Mouse (Mus musculus) liver, embryonic 14.5 days (tissue): Measurements from ENCODE around the gene Olfr1137. TPM values are rescaled to one million over a fixed set of nuclear protein-coding genes. Genes with fewer than 3 reads are reported as not detected.

Experiments used
- ATAC-seq: fragments of 200-750 bp; cut with Nextera tagmentation; 2 replicates; pipeline ENCODE4 v1.8.0; 2017; ENCODE audit warnings: moderate number of reproducible peaks, mild to moderate bottlenecking, moderate library complexity; ENCODE audit not compliant: insufficient read depth
- DNase-seq, 3 experiments: peaks; one replicate each; pipeline ENCODE4 v3.0.0-alpha.2; 2012 to 2013; ENCODE audit warnings: low read depth in 3 of 3, low spot score in 3 of 3
- H3K27ac ChIP-seq: fragments of 300-500 bp; sonication (generic); 2 replicates; pipeline ENCODE4 v1.5.1; 2014; ENCODE audit warnings: moderate library complexity, mild to moderate bottlenecking, control low read depth, inconsistent platforms
- H3K27me3 ChIP-seq: fragments of 300-500 bp; sonication (generic); 2 replicates; pipeline ENCODE4 v1.6.1; 2014; ENCODE audit warnings: mild to moderate bottlenecking, low read length, moderate library complexity; ENCODE audit not compliant: control insufficient read depth, insufficient read depth
- H3K36me3 ChIP-seq: fragments of 300-500 bp; sonication (generic); replicated peaks from 2 replicates; pipeline ENCODE4 v1.6.1; 2014; ENCODE audit warnings: low read depth; ENCODE audit not compliant: control insufficient read depth, insufficient read depth
- H3K4me1 ChIP-seq, 2 experiments: fragments of 200-500 bp in 1 of 2; fragments of 300-500 bp in 1 of 2; sonication (generic) in 1 of 2; replicated peaks; 2 replicates each; pipeline ENCODE4 v1.6.1; 2012 to 2014; ENCODE audit warnings: antibody characterized with exemption in 1 of 2, inconsistent platforms in 1 of 2, low read length in 1 of 2; ENCODE audit not compliant: control insufficient read depth in 2 of 2, insufficient read depth in 2 of 2
- H3K4me2 ChIP-seq: fragments of 300-500 bp; sonication (generic); 2 replicates; pipeline ENCODE4 v1.6.1; 2014; ENCODE audit warnings: low read depth, mild to moderate bottlenecking, control low read depth, moderate library complexity
- H3K4me3 ChIP-seq, 2 experiments: fragments of 200-500 bp in 1 of 2; fragments of 300-500 bp in 1 of 2; sonication (generic) in 1 of 2; 2 replicates each; pipeline ENCODE4 v1.5.1; 2012 to 2014; ENCODE audit warnings: low read depth in 2 of 2, low read length in 2 of 2, mild to moderate bottlenecking in 2 of 2, control low read depth in 1 of 2, inconsistent platforms in 1 of 2, moderate library complexity in 1 of 2; ENCODE audit not compliant: insufficient read depth in 1 of 2
- H3K9ac ChIP-seq: fragments of 300-500 bp; sonication (generic); replicated peaks from 2 replicates; pipeline ENCODE4 v1.6.1; 2014; ENCODE audit warnings: mild to moderate bottlenecking, control low read depth, moderate library complexity
- H3K9me3 ChIP-seq: fragments of 300-500 bp; sonication (generic); 2 replicates; pipeline ENCODE4 v1.6.1; 2016; ENCODE audit warnings: low read length, mixed read lengths; ENCODE audit not compliant: control insufficient read depth
- CTCF ChIP-seq: IDR thresholded peaks from 2 replicates; pipeline ENCODE4 v1.5.1; 2016; ENCODE audit warnings: antibody characterized with exemption, low read depth, control low read depth
- EP300 ChIP-seq: IDR thresholded peaks from 2 replicates; pipeline ENCODE4 v1.6.1; 2016; ENCODE audit warnings: antibody characterized with exemption, low read depth
- WGBS: fragments of 180-500 bp; shearing (Covaris S2); extraction: QIAGEN DNeasy Blood & Tissue Kit; methylation state at CpG from one replicate; pipeline ENCODE4 v1.1.7; 2014; ENCODE audit not compliant: insufficient replicate concordance; 5-methylcytosine and 5-hydroxymethylcytosine counted together
- polyA plus RNA-seq, 2 experiments: library from polyadenylated mRNA; depleted of rRNA in 1 of 2; stranded (reverse) in 1 of 2; unstranded in 1 of 2; fragments of >200 nt; fragmentation: Nextera tagmentation in 1 of 2; extraction: Ambion mirVana in 1 of 2; gene quantifications; 2 replicates each; pipeline versions ENCODE4 v1.2.1 to v1.2.3; 2012 to 2014

The Olfr1137 gene
- polyA plus RNA-seq (2012; rRNA removed) (not detected in 2 replicates), polyA plus RNA-seq (2014; fragmentation: Nextera tagmentation; extraction: Ambion mirVana) (not detected in 2 replicates)

DNA sequence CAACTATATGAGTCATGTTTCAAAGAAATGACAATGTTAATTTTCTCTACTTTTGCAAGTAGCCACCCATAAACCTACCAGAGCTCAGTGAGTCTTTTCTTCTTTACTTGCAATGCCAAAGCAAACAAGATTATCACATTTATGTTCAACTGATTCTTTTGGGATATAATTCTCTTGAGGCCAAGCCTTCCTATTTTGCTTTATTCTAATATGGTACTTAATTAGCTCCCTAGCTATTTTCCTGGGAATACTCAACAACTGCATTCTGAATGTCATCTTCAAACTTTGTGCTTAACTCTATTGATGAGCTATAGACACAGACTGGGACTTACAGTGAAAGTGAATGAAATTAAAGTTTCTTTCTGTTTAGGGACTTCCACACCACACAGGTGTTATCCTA, at the start of gene Olfr1137:
TSS of gene Olfr1137 (minus strand) at position 101 of the 400 bp plus-strand sequence.
- Histone ChIP-seq H3K9me3 (no peaks in the 10 kb centered on the region), H3K9ac (no peak within 1 kb of the TSS), H3K4me1 (no peaks in the 10 kb centered on the region), H3K27ac (no peak within 1 kb of the TSS), H3K4me2 (no peak within 1 kb of the TSS), H3K4me3 (no peak within 1 kb of the TSS), H3K36me3 (no peaks in the 10 kb centered on the region), H3K27me3 (no peaks in the 10 kb centered on the region)
- ATAC-seq: no peak
- no peak for DNase-seq
- TF ChIP-seq EP300 (no peak), CTCF (no peak)

GRCm38 (mm10) chr2:87753891-87754290, 40.9 kb upstream of the Olfr1137 start, which contains the start of gene Olfr1141:
Gene Olfr1141, minus strand, starts transcription at chr2:87753991.
- H3K27ac ChIP-seq: no peak within 1 kb of the TSS
- TF ChIP-seq EP300 (no peak), CTCF (no peak)
- H3K4me3 ChIP-seq: no peak within 1 kb of the TSS
- WGBS: 43% methylated on average over 1 of the region's 1 CpGs
- H3K36me3 ChIP-seq: no peaks in the 10 kb centered on the region
- H3K4me1 ChIP-seq: no peaks in the 10 kb centered on the region
- no peak within 1 kb of the TSS for H3K9ac ChIP-seq
- no peaks in the 10 kb centered on the region for H3K9me3 ChIP-seq
- ATAC-seq (no peak), DNase-seq (no peak)
- H3K27me3 ChIP-seq: no peaks in the 10 kb centered on the region
- H3K4me2 ChIP-seq: no peak within 1 kb of the TSS

- no peaks in the 10 kb centered on the region for H3K27me3 ChIP-seq
- ATAC-seq (no peak), DNase-seq (no peak)
- no peak within 1 kb of the TSS for H3K4me2 ChIP-seq
- H3K9ac ChIP-seq: no peak within 1 kb of the TSS
- no peaks in the 10 kb centered on the region for H3K36me3 ChIP-seq
- no peaks in the 10 kb centered on the region for H3K9me3 ChIP-seq
- H3K4me1 ChIP-seq: no peaks in the 10 kb centered on the region
- H3K27ac ChIP-seq: no peak within 1 kb of the TSS
- H3K4me3 ChIP-seq: no peak within 1 kb of the TSS
- TF ChIP-seq CTCF (no peak), EP300 (no peak)
- WGBS: 55% methylated on average over 3 of the region's 3 CpGs
Measured at GRCm38 (mm10) chr2:87743452-87743851, 30.5 kb upstream of the Olfr1137 start, which contains the start of gene Olfr1140. Gene Olfr1140, plus strand, starts transcription at chr2:87743752.

DNA sequence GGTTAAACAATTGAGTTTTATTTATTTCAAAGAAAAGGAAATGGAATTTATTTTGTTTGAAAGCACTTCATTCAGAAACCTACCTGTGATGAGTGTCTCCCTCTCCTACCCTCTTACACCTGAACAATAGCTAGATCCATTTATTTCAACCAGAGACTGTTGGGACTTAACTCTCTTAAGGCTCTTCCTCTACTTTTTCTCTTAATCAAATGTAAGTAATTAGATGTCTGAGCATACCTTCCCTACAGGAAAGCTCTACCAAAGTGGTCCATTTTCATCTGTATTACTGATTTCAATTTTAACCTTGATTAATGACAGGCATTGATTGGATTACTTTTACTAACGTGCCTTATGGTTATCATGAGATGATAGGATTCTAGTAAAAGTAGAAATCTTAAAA, 26.9 kb upstream of the Olfr1137 start, which contains the start of gene Olfr1138:
TSS of gene Olfr1138 (minus strand) at position 101 of the 400 bp plus-strand sequence.
- Histone ChIP-seq H3K4me3 (no peak within 1 kb of the TSS), H3K36me3 (no peaks in the 10 kb centered on the region), H3K27me3 (no peaks in the 10 kb centered on the region), H3K27ac (no peak within 1 kb of the TSS), H3K9ac (no peak within 1 kb of the TSS), H3K4me1 (no peaks in the 10 kb centered on the region), H3K4me2 (no peak within 1 kb of the TSS), H3K9me3 (no peaks in the 10 kb centered on the region)
- 46% methylated on average over 1 of the region's 1 CpGs for WGBS
- ATAC-seq (no peak), DNase-seq (no peak)
- TF ChIP-seq CTCF: no peak
- TF ChIP-seq EP300: no peak

DNA sequence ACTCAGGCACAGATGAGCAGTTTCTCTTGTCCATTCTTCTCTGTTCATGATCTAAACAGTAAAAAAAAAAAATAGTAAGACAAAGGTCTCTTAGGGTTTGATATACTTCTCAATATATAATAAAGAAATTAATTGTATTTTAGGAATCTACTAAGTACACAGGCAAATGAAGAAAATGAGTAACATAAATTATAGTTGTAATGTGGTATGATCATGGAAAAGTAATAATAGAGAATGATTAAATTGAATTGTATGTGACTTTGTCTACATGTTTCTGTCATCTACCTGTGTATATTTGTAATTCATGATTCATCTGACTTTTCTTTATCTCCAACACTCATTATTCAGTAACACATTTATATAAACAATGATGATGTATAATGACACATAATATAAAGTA, 19.1 kb downstream of the Olfr1137 start, which contains the start of gene Olfr1136:
TSS of gene Olfr1136 (minus strand) at position 101 of the 400 bp plus-strand sequence.
- TF ChIP-seq CTCF (no peak), EP300 (no peak)
- no peaks in the 10 kb centered on the region for H3K27me3 ChIP-seq
- H3K9me3 ChIP-seq: no peaks in the 10 kb centered on the region
- DNase-seq: no peak
- no peak within 1 kb of the TSS for H3K27ac ChIP-seq
- H3K9ac ChIP-seq: no peak within 1 kb of the TSS
- no peak for ATAC-seq
- H3K4me3 ChIP-seq: no peak within 1 kb of the TSS
- H3K4me2 ChIP-seq: no peak within 1 kb of the TSS
- H3K4me1 ChIP-seq: no peaks in the 10 kb centered on the region
- H3K36me3 ChIP-seq: no peaks in the 10 kb centered on the region
